Mouse (Mus musculus): ENCODE measurements around the gene Slc45a3.

The Slc45a3 gene

DNA sequence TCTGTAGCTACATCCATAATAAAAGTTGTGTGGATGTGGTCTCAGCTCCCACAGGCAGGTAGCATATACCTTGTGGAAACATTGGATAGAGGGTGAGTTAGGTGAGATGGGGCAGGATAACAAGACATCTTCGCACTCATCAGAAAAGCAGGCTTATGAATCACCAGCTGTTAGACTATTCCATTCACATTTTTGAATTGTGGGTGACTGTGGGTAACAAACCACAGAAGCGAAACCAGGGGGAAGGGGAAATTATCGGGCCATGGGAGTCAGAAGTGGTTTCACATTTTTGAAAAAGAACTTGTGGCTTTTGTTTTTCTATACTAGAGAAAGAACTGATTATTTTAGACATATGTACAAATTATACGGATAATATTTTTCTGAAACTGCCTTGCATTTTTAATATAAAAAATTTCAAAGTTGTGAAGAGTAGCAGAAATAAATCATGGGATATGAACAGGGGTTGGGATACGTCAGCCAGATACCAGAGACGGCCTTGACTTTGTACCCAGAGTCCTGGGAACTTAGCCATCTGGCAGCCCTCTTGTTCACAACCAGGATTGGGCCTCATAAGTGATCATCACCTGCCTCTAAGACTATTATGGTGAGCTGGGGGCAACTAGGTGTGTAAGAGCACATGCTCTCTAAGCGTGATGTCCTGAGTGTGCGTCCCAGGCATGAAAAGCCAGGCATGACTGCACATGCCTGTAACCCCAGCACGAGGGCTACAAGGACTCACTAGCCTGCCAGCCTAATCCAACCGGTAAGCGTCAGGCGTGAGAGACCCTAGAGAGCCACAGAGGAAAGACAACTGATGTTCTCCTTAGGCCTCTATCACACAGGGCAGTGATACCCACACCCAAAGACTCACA lies 30.6 kb downstream of the Slc45a3 start:
- DNase-seq (ENCODE audit: low spot score in 2 of 2) = no peak

DNA sequence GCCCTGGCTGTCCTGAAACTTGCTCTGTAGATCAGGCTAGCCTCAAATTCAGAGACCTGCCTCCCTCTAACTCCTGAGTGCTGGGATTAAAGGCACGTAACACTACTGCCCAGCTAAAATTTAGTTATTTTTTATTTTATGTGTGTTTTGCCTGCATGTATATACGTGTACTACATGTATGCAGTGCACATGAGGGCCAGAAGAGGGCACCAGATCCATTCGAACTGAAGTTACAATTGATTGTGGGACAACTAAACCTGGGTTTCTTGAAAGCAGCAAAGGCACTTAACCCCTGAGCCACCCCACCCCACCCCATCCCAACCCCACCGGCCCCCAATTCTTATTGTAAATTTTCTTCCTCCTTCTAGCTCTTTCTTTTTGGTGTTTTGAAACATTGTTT lies 32.3 kb downstream of the Slc45a3 start:
- peak in 1 of 2 experiments; percentile 50 for DNase-seq (ENCODE audit: low spot score in 2 of 2)

DNA sequence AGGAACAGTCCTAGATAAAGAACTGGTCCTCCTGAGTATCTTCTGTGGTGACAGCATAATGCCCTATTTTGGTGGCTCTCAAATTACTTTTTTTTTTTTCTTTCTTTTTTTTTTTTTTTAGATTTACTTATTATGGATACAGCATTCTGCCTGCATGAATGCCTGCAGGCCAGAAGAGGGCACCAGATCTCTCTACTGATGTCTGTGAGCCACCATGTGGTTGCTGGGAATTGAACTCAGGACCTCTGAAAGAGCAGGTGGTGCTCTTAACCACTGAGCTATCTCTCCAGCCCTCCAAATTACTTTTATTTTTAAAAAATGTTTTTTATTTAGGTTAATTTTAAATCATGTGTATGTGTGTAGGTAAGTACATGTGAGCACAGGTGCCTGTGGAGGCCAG lies 37.7 kb downstream of the Slc45a3 start:
- no peak for DNase-seq (ENCODE audit: low spot score in 2 of 2)

DNA sequence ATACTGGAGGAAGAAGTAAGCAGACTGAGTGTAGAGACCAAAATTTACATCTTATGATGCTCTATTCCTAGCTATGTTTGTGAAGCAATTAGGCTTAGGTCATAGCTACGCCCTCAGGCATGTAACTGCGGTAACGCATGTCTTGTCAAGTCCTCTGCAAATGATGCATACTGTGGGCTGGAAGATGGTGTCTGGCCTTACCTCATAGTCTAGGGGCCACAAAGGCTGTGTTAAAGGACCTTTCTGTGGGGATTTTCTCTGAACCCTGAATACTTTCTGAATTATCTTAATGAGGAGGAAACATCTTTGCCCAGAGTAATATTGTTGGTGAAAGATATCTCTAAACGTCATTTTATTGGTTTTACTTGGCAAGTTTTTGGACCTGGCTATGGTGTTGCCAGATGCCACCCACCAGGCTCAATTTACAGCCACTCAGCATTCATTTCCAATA lies 39.1 kb downstream of the Slc45a3 start:
- no peak for DNase-seq (ENCODE audit: low spot score in 2 of 2)

DNA sequence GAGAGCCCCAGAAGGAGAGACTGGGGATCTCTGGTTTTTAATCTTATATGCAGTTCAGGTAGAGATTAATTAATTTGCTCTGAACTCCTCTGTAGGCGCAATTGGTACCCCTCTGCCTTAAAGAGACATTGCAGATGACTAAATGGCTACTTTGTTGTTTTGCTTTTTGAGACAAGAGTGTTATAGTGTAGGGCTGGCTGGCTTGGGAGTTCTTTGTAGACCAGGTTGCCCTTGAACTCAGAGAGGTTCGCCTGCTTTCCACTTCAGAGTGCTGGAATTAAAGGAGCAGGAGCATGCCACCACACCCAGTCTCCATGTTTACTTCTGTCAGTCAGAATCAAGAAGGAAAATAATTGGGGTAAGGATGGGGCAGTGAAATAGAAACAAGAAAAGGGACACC lies 40.3 kb downstream of the Slc45a3 start:
- DNase-seq (ENCODE audit: low spot score in 2 of 2) = no peak

DNA sequence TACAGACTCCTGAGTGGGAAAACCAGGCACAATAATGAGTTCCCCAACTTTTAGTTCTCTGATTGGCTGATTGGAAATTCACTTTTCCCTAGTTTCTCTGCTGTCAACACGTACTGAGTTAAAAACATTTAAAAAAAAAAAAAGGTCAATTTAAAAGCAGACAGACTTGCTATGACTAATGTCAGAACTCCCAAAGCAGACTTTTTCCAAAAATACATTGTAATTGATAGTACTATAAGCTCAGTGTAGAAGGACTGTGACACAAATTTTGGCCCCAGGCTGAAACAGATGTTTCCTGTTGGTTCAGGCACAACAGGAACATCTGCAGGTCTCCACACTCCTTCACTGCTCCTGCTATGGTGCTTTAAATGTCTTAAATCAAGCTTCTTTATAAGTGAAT lies 41.0 kb downstream of the Slc45a3 start:
- no peak for DNase-seq (ENCODE audit: low spot score in 2 of 2)

DNA sequence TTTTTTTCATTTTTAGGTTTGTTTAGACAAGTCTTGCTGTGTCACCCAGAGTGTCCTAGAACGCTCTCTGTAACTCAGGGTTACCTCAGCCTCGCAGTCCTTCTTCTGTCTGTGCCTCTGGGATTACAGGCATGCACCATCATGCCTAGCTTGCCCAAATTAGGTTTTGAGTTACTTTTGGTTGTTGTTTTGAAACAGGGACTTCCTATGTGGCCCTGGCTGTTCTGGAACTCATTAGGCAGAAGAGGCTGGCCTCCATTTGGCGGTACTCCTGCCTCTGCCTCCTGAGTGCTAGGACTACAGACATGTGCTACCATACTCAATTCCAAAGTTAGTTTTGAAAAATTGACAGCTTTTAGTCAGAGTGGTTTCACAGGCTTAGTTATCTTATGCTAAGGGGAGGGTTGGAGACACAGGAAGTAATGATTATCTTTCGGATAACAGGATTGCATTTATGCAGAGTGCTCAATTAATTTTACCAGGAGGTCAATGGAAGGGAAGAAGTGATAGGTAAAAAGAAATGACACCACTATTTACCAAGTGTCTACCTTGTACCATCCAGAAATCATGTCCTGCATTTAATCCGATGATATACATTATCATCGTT lies 41.9 kb downstream of the Slc45a3 start:
- DNase-seq (ENCODE audit: low spot score in 2 of 2) = no peak

DNA sequence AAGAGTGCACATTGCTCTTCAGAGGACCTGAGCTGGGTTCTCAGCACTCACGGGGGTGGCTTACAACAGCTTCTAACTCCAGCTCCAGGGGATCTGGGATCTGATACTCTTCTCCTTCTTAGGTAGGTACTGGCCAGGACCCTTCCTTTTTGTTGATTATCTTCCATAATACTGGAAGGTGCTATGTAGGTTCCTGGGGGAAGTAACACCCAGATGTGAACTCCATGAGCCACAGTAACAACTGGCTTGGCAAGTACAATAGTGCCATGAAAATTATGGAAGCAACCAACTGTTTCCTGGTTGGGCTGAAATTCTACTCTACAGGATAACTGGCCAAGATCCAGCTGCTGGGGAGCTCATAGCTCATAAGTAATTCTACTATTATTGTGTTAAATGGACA lies 42.7 kb downstream of the Slc45a3 start:
- DNase-seq (ENCODE audit: low spot score in 2 of 2) = no peak

DNA sequence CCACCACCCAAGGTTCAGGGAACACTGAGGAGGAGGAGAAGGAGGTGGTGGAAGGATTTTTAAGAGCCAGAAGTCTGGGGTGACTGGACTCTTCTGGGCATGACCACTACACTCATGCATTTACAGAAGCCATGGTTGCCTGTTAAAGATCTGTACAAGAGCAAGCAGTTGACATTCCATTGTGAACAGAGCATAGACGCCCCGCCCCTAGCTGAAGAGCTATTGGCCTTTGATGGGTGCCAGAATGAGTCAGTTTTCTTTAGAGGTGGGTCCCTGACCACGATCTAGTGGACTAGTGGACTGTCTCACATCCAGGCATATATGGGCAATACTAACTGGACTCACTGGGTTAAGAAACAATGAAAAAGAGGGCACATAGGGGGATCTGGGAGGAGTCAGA lies 43.3 kb downstream of the Slc45a3 start:
- DNase-seq (ENCODE audit: low spot score in 2 of 2) = no peak

DNA sequence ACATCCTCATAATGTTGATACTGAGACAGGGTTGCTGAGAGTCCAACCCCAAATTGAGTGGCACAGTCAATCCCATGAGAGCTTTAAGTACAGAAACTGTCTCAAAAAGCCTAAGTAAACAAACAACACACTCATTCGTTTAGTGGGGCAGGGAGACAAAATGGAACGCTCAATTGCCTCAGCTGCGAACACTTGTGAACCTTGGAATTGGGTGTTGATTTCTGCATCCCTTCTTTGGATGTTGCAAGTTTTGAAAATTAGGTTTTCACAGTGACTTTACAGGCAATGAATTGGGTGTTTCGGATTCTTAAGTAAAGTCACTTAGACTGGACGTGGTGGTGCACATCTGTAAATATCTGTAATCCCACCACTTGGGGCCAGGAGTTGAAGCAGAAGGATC lies 44.0 kb downstream of the Slc45a3 start:
- DNase-seq (ENCODE audit: low spot score in 2 of 2) = no peak

DNA sequence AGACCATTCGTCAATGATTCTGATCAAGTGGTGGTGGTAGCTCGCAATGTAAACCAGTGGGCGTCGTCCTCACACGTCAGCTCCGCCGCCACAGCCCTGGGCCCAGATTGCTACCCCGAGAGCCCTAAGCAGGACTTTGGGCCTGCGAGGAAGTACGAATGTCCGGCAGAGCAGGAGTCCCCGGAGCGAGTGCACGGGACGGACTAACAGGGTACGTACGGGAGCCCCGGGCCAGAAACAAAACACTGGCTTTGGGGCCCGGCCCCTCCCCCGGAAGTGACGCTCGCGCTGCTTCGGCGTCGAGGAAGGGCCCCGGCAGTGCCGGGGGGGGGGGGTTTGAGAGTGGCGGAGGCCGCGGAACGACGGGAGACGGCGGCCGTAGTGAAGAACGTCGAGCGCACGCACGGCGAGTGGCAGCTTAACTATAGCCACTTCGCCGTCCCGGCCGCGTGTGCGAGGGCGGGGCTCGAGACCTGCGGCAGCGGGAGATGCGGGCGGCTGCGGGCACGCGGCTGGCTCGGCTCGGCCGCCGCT lies 44.6 kb downstream of the Slc45a3 start, which contains the start of gene Elk4:
Elk4 (plus strand) TSS at position 326 of the 534 bp plus-strand sequence.
- peak; percentile 75 to 87 for DNase-seq (ENCODE audit: low spot score in 2 of 2)

DNA sequence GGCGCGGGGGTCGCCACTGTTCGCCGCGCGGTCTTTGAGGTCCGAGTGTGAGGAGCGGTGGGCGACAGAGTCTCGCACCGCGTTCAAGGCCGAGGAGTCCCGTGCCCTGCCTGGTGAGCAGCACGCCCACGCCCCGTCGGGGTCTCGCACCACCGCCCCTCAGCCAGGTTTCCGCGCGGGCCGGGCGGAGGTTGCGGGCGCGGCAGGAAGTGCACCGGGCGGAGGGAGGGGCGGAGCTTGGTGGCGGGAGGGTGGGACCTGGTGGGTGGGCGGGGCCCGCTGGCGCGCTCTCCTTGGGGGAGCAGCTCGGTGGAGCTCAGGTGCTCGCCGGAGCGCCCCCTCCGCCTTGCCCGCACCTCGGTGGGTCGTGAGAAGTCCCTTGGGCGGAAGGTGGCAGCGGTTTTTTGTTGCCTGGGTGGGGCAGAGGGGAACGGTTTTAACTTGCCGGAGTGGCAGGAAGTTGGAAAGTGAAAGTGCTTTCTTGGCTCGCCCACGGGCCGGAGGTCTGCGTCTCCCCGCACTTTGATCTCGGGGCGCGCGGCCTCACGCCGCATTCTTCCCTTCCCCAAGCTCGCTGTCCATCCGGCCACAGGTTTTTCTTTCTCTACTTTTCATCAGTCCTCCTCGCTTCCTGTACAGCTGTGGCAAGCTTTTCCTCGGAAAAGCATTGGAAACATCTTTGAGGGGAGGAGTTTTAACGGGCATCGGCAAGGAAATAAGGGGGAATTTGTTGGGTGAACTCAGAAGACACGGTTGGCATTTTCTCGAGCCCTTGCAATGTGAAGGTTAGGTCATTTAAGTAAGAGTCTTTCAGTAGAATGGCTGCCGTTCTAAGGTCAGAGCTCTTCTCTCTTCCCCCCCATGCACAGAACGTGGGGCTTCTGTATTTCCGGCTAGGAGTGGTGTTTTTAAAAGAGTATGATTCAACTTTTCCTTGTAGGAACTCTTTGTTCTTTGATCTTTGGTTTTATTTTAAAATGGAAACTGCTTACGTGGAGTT lies 45.4 kb downstream of the Slc45a3 start:
- peak; percentile 67 to 82 for DNase-seq (ENCODE audit: low spot score in 2 of 2)

DNA sequence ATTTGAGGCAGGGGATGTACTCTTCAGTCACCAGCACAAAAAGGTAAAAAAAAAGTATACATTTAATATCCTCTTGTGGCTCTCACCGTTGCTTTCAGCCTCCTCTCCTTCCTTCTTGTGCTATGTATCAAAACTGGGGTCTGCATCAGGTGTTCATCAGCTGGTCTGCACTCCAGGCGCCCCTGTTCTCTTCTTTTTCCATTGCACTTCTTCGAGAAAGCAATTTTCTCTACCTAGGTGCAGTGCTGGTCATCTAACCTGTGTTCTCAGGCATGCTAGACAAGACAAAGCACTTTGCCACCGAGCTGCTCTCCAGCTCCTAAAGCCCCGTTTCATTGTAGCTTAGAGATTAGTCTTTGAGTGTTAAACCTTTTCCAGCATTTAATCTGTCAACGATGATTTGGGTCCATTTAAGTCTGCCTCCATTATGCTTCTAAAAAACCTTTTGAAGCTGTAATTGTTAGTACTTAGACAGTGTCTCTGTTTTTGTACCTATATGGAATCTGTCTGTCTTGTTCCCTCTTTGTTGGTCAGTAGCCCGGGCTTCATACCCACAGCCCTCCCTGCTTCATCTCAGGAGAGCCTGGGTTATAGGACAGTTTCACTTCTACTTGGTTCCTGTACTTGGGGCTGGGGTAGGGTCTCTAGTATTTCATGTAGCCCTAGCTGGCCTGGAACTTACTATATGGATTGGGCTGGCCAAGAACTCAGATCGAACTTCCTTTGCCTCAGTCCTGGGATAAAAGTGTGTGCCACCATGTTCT lies 46.3 kb downstream of the Slc45a3 start:
- DNase-seq (ENCODE audit: low spot score in 2 of 2) = no peak

DNA sequence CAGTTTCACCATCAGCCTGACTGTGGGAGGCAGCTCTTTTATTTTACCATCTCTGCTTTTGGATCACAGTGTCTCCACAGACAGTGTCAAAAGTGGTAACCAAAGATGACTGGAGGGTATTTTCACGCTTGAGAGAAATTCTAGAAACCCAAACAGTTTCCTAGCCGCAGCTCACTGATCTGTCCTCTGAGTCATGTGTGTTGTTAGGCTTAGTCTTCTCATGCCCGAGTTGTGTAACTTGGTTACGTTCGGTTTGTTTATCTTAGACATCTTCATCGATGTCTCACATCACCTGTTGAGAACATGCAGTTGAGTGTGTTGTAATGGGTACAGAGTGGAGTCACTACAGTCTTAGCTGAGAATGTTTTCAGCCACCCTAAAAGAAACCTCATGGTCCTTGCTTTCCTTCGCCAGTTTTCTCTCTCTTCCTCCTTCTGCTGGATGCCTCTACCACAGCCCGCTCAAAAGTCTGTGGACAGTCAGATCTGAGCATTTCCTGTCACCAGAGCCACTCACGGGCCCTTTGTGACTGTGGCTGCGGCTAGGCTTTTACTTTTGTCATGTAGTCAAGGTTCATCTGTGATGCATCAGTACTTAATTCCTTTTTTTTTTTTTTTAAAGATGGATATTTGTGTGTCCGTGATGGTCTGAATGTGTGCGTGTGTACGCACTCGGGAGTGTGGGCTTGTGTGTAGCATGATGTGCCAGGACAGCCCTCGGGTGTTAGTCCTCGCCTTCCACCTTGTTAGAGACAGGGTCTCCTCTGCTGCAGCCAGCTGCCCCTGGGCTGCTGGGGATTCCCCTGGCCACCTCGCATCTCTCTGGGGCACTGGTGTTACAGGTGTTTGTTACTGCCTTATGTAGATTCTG lies 48.1 kb downstream of the Slc45a3 start:
- no peak for DNase-seq (ENCODE audit: low spot score in 2 of 2)

DNA sequence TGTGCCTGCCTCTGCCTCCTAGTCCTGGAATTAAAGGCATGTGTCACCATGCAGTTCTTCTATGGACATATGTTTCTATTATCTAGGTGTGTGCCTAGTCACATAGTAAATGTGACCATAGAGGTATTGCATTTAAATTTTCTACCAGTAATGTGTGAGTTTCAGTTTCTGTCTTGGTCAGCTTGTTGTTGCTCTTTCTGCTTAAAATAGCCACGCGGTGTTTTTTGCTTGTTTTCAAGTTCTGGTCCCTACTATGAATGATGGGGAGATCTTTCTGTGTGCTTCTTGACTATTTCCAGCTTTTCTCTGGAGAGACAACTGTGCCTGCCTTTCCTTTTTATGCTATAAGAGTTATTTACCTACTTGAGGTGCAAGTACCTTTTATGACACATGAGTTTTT lies 49.0 kb downstream of the Slc45a3 start:
- DNase-seq (ENCODE audit: low spot score in 2 of 2) = no peak

DNA sequence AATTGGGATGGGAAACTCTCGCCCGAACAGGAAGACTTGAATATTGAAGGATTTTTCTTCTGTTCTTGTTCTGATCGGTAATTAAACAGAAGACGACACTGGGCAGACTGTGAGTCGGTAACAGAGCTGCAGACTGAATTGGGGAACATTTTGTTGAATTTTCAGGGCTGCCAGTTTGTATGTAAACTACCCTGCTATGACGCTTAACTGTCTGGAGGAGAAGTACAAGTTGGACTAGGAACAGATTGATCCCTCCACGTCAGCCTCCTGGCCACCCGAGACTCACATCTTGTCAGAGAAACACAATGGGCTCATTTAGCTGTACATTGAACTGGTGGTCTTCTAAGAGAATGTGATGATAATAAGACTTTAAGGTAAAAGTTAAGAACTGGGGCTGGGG lies 50.1 kb downstream of the Slc45a3 start:
- DNase-seq (ENCODE audit: low spot score in 2 of 2) = no peak

DNA sequence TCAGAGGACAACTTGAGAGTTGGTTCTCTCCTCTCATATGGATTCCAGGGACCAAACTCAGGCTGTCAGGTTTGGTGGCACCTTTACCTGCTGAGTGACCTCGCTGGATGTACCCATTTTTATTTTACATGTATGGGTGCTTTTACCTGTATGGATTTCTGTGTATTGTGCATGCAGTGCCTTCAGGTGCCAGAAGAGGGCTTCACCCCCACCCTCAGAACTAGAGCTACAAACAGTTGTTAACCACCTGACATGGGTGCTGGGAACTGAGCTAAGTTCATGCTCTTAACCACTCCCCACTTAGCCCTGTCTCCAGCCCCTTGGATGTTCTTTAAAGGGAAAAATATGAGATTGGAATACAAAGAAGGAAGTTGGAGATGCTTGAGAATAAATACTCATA lies 52.0 kb downstream of the Slc45a3 start:
- DNase-seq (ENCODE audit: low spot score in 2 of 2) = no peak

DNA sequence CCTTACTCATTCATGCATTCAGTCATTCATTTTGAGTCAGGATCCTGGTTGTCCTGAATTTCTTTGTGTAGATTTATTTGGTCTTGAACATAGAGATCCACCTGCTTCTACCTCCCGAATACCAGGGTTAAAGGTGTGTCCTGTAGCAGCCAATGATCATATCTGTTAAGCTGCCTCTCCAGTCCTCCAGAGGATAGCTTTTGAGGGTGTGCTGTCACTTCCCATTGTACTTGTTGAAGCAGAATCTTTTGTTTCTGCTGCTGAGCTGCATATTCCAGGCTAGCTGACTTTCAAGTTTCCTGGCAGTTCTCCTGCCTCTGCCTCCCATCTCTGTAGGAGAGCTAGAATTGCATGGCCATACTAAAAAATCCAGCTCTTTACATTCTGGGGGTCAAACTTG lies 53.9 kb downstream of the Slc45a3 start:
- no peak for DNase-seq (ENCODE audit: low spot score in 2 of 2)

DNA sequence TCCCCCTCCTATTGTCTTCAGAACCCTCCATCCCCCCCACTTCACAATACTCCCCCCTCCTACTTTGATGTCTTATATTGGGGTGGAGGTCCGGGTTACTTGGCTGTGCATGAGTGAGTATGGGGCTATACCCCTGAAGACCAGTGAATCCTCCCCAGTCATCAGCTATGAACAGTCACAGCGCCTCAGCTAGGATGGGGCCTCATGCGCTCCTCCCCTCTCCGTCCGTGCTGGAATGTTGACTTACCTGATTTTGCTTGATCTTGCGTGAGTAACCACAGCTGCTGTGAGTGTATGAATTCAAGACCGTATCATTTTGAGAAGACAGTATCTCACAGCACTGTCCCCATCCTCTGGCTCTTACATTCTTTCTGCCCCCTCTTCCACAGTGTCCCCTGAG lies 57.1 kb downstream of the Slc45a3 start:
- no peak for DNase-seq (ENCODE audit: low spot score in 2 of 2)

DNA sequence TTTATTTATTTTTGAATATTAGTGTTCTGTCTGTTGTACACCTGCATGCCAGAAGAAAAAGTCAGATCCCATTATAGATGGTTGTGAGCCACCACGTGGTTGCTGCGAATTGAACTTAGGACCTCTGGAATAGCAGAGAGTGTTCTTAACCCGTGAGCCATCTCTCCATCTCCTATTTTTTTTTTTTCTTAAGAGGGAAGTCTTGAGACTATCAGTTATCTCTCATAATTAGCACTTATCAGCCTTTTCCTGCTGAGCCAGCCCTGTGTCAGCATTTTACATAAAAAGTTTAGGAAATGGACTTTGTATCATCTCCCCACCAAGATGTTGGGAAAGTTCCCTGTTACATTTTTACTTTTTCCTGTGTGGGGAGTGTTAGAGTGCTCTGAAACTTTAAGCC lies 59.3 kb downstream of the Slc45a3 start:
- no peak for DNase-seq (ENCODE audit: low spot score in 2 of 2)

Measured in frontal cortex, postnatal 10 days (tissue).